Mouse (Mus musculus) heart, postnatal 0 days (tissue): ENCODE results near the gene Gm28038.

Experiments
- CTCF ChIP-seq: IDR thresholded peaks from 2 replicates; pipeline ENCODE4 v1.5.1; 2016; ENCODE audit warnings: antibody characterized with exemption, control low read depth, low read depth
- EP300 ChIP-seq: IDR thresholded peaks from 2 replicates; pipeline ENCODE4 v1.6.1; 2016; ENCODE audit warnings: antibody characterized with exemption, low read depth

GRCm38 (mm10) chr2:30342544-30342943 lies 61.7 kb downstream of the Gm28038 start:
- TF ChIP-seq CTCF (no peak), EP300 (no peak)
